Comparison of ENCODE assay signal across 19 mouse cellular contexts in genomic region chr7:110797722-110798409, GRCm38 (mm10). TPM values are rescaled to one million over a fixed set of nuclear protein-coding genes. Genes with fewer than 3 reads are reported as not detected.
A peak's percentile ranks its signal among the peaks of the same experiment; 100 is the strongest.
DNase-seq lines count a peak whose midpoint lies in the region; TF ChIP-seq lines count a peak whose summit lies in the region.
"Had no signal": no experiment of that assay in that cellular context is flagged by ENCODE, and none has a peak within 500 bp of the region (broad histone marks: within the 10 kb centered on the region; RNA-seq: fewer than 3 reads in every experiment).

No protein-coding gene starts in this region.

- H3K27ac ChIP-seq in layer of hippocampus, adult 2 months: 0 out of 2 replicates have a peak overlapping the region, but pooled peaks have one; percentile 7
- no peak overlapping the region for H3K27ac ChIP-seq in limb, embryonic 10.5 days
- H3K27ac ChIP-seq: embryonic facial prominence, embryonic 12.5 days; heart, adult 2 months; hindbrain, embryonic 13.5 days; limb, embryonic 12.5 days; liver, embryonic 13.5 days; lung, embryonic 15.5 days; neural tube, embryonic 13.5 days had no signal

- H3K4me3 ChIP-seq in layer of hippocampus, adult 2 months: no peak overlapping the region
- H3K4me3 ChIP-seq in limb, embryonic 10.5 days: no peak overlapping the region
- H3K4me3 ChIP-seq: embryonic facial prominence, embryonic 12.5 days; heart, adult 2 months; hindbrain, embryonic 13.5 days; limb, embryonic 12.5 days; liver, embryonic 13.5 days; lung, embryonic 15.5 days; neural tube, embryonic 13.5 days had no signal

- peak; percentile 92 for DNase-seq in heart, adult 11 months
- DNase-seq in heart, postnatal 4 days: no peak
- no peak for DNase-seq in layer of hippocampus, adult 2 months (ENCODE audit: low spot score in 2 of 2)
- DNase-seq in layer of hippocampus, postnatal 25 days (ENCODE audit: extremely low spot score in 1 of 2, low spot score in 1 of 2): no peak
- DNase-seq in NIH3T3 (ENCODE audit: low read depth): peak; percentile 59
- peak; percentile 68 for DNase-seq in skeletal muscle tissue, adult 2 months (ENCODE audit: low read depth, low spot score)
- no peak for DNase-seq in limb, embryonic 10.5 days (ENCODE audit: low spot score)
- DNase-seq: adrenal gland, postnatal 10 days; cerebellum, adult 11-12 months; cerebellum, postnatal 25 days; heart, adult 2 months; liver, embryonic 13.5 days; right cerebral cortex, postnatal 4 days; thymus, postnatal 36 days had no signal

- H3K27me3 ChIP-seq in limb, embryonic 10.5 days (ENCODE audit: low read depth, poor library complexity, severe bottlenecking): no peaks in the 10 kb centered on the region
- H3K27me3 ChIP-seq: embryonic facial prominence, embryonic 12.5 days; limb, embryonic 12.5 days; liver, embryonic 13.5 days; lung, embryonic 15.5 days; neural tube, embryonic 13.5 days had no signal

- H3K4me1 ChIP-seq in limb, embryonic 10.5 days: peaks cover 14% of the 10 kb centered on the region
- H3K4me1 ChIP-seq: lung, embryonic 15.5 days; neural tube, embryonic 13.5 days had no signal

- no peaks in the 10 kb centered on the region for H3K36me3 ChIP-seq in limb, embryonic 10.5 days
- H3K36me3 ChIP-seq: embryonic facial prominence, embryonic 12.5 days; hindbrain, embryonic 13.5 days; limb, embryonic 12.5 days; lung, embryonic 15.5 days; neural tube, embryonic 13.5 days had no signal

- H3K9me3 ChIP-seq in limb, embryonic 10.5 days (replicated peaks): no peaks in the 10 kb centered on the region
- H3K9me3 ChIP-seq: embryonic facial prominence, embryonic 12.5 days; hindbrain, embryonic 13.5 days; limb, embryonic 12.5 days; liver, embryonic 13.5 days; lung, embryonic 15.5 days; neural tube, embryonic 13.5 days had no signal

- WGBS in limb, embryonic 10.5 days: 81% methylated on average over 11 of the region's 11 CpGs

- TF ChIP-seq CTCF in layer of hippocampus, adult 2 months (conservative IDR thresholded peaks at IDR 0.05): no peak

RNA-seq across cellular contexts. Expression of gene Ampd3, which starts 29.9 kb away (rescaled TPM):
- total RNA-seq in heart, postnatal 4 days (2021): 10 to 100 TPM; 23.8 to 30.3 TPM
- total RNA-seq in layer of hippocampus, adult 2 months (2021): 10 to 100 TPM; 20.8 to 25.1 TPM
- total RNA-seq in layer of hippocampus, postnatal 25 days (2021): 10 to 100 TPM; 20.7 to 27.0 TPM
- 1.0 and 1.9 TPM in 2 replicates for polyA plus RNA-seq in limb, embryonic 10.5 days (2016; fragmentation: Nextera tagmentation; extraction: Ambion mirVana)

RNA-seq across cellular contexts. Expression of gene Rnf141, which starts 46.4 kb away (rescaled TPM):
- 10 to 100 TPM; 51.9 to 57.6 TPM for total RNA-seq in heart, postnatal 4 days (2021)
- 10 to 100 TPM; 83.4 to 90.6 TPM for total RNA-seq in layer of hippocampus, adult 2 months (2021)
- 10 to 100 TPM; 74.9 to 81.6 TPM for total RNA-seq in layer of hippocampus, postnatal 25 days (2021)
- 16.8 and 18.3 TPM in 2 replicates for polyA plus RNA-seq in limb, embryonic 10.5 days (2016; fragmentation: Nextera tagmentation; extraction: Ambion mirVana)

Comparison
In these comparisons a context has a peak if more than half of its experiments do, and no peak if none do; other contexts are left out.
1. DNase-seq: peak in heart, adult 11 months (single experiment), NIH3T3 (single experiment) and skeletal muscle tissue, adult 2 months (single experiment); none in heart, postnatal 4 days (single experiment), layer of hippocampus, adult 2 months (0 of 2), layer of hippocampus, postnatal 25 days (0 of 2) and limb, embryonic 10.5 days (single experiment).